Mouse (Mus musculus) mouse trophoblast stem cell (cell line): Measurements from ENCODE around the gene Fnip2.

Experiments
- in situ Hi-C, 2 experiments: fragments of 300-500 bp; cut with MseI, MboI; formaldehyde crosslinking; loops; 2 replicates in 1 of 2; 3 replicates in 1 of 2; pipeline ENCODE4 v1.15.1; 2025

The Fnip2 gene

GRCm38 (mm10) chr3:79416944-79417680 lies 150.5 kb downstream of the Fnip2 start:
- in situ Hi-C loops = no loop called here

GRCm38 (mm10) chr3:79415929-79416328 lies 151.7 kb downstream of the Fnip2 start:
- in situ Hi-C loops = no loop called here

GRCm38 (mm10) chr3:79415081-79415480 lies 152.5 kb downstream of the Fnip2 start:
- in situ Hi-C loops = no loop called here

GRCm38 (mm10) chr3:79413492-79413891 lies 154.1 kb downstream of the Fnip2 start:
- in situ Hi-C loops = no loop called here

- in situ Hi-C loops = no loop called here
These were observed 155.9 kb downstream of the Fnip2 start for GRCm38 (mm10) chr3:79411666-79412065.

GRCm38 (mm10) chr3:79410629-79410995 lies 157.0 kb downstream of the Fnip2 start:
- in situ Hi-C loops = no loop called here

GRCm38 (mm10) chr3:79409927-79410628 lies 157.5 kb downstream of the Fnip2 start:
- in situ Hi-C loops = no loop called here

- in situ Hi-C loops = no loop called here
These were observed 159.1 kb downstream of the Fnip2 start for GRCm38 (mm10) chr3:79408546-79408945.
